Mouse (Mus musculus) midbrain, embryonic 11.5 days (tissue): ENCODE measurements at regions not wholly inside any gene's neighbourhood (a gene's known extent, or its start where the extent isn't known, plus 50 kb on each side); places are given as distances from the start of the nearest gene placed in this dataset.

Experiments
- ATAC-seq: fragments of 200-750 bp; cut with Nextera tagmentation; 2 replicates; pipeline ENCODE4 v1.8.0; 2017; ENCODE audit warnings: moderate TSS enrichment, moderate library complexity; ENCODE audit not compliant: low FRiP score
- DNase-seq: peaks from one replicate; pipeline ENCODE4 v3.0.0; 2015; ENCODE audit warnings: low spot score; ENCODE audit errors: missing footprints
- H3K27ac ChIP-seq: fragments of 300-500 bp; sonication (generic); 2 replicates; pipeline ENCODE4 v1.5.1; 2014; ENCODE audit warnings: low read depth, low read length
- H3K27me3 ChIP-seq: fragments of 300-500 bp; sonication (generic); 2 replicates; pipeline ENCODE4 v1.6.1; 2014; ENCODE audit warnings: mild to moderate bottlenecking, low read length, moderate library complexity, mixed read lengths; ENCODE audit not compliant: control insufficient read depth, insufficient read depth
- H3K36me3 ChIP-seq: fragments of 300-500 bp; sonication (generic); 2 replicates; pipeline ENCODE4 v1.6.1; 2014; ENCODE audit warnings: mild to moderate bottlenecking, low read length, moderate library complexity, mixed read lengths; ENCODE audit not compliant: control insufficient read depth, insufficient read depth
- H3K4me1 ChIP-seq: fragments of 300-500 bp; sonication (generic); 2 replicates; pipeline ENCODE4 v1.6.1; 2014; ENCODE audit warnings: low read length; ENCODE audit not compliant: control insufficient read depth, insufficient read depth
- H3K4me2 ChIP-seq: fragments of 300-500 bp; sonication (generic); 2 replicates; pipeline ENCODE4 v1.6.1; 2014; ENCODE audit warnings: mild to moderate bottlenecking, moderate library complexity
- H3K4me3 ChIP-seq: fragments of 300-500 bp; sonication (generic); 2 replicates; pipeline ENCODE4 v1.5.1; 2014; ENCODE audit warnings: low read depth, low read length
- H3K9ac ChIP-seq: fragments of 300-500 bp; sonication (generic); 2 replicates; pipeline ENCODE4 v1.6.1; 2014; ENCODE audit warnings: low read length
- H3K9me3 ChIP-seq: fragments of 300-500 bp; sonication (generic); 2 replicates; pipeline ENCODE4 v1.6.1; 2016; ENCODE audit warnings: low read length; ENCODE audit not compliant: control insufficient read depth
- WGBS: fragments of 180-500 bp; shearing (Covaris S2); extraction: QIAGEN DNeasy Blood & Tissue Kit; methylation state at CpG from one replicate; pipeline ENCODE4 v1.1.7; 2014; 5-methylcytosine and 5-hydroxymethylcytosine counted together

DNA sequence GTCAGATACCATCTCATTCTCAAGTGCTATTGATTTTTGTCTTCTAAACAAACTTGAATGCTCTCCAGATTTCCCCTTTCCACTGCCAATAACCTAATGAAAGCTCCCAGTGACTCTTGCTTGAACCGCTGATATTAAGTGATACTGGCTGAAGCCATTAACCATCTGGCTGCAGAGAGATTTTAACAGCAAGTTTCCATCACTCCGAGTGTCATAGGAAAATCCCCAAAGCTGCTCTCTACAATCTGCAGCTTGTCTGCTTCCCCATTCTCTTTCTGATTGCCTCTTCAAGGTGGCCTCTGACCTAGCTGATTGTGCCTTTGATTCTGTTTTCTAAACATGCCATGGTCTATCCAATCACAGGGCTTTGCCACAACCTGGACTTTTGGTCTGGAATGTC, 379.4 kb upstream of the Mctp2 start:
- H3K9me3 ChIP-seq = no peaks in the 10 kb centered on the region
- H3K4me3 ChIP-seq = no peak overlapping the region
- no peak overlapping the region for H3K27ac ChIP-seq
- DNase-seq (no peak), ATAC-seq (no peak)
- no peak overlapping the region for H3K4me2 ChIP-seq
- H3K36me3 ChIP-seq = no peaks in the 10 kb centered on the region
- WGBS = 63% methylated on average over 2 of the region's 2 CpGs
- H3K27me3 ChIP-seq = no peaks in the 10 kb centered on the region
- H3K4me1 ChIP-seq = no peaks in the 10 kb centered on the region
- no peak overlapping the region for H3K9ac ChIP-seq

GRCm38 (mm10) chr7:72687356-72687755, 380.9 kb upstream of the Mctp2 start:
- Histone ChIP-seq H3K36me3 (no peaks in the 10 kb centered on the region), H3K27me3 (no peaks in the 10 kb centered on the region), H3K4me1 (no peaks in the 10 kb centered on the region), H3K4me3 (no peak overlapping the region), H3K4me2 (no peak overlapping the region), H3K27ac (no peak overlapping the region), H3K9ac (no peak overlapping the region), H3K9me3 (no peaks in the 10 kb centered on the region)
- 81% methylated on average over 4 of the region's 4 CpGs for WGBS
- DNase-seq = no peak
- ATAC-seq = no peak

DNA sequence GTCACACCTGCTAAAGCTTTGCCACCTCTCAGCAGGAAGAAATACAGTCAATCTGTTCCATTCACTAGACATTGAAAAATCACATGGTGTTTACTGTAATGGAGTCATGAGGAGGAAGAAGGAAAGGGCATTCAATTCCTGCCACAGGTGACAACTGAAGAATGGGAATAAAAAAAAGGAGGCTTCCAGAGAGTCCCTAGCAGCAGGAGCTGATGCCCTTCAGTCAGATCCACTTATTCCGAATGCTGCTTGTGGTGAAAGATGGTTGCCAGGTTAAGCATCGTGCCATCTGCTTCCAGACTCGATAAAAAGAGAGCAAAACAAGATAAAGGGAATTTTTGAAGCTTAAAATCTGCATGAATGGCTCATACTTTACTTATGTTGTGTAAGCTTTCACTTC, 385.0 kb upstream of the Mctp2 start:
- 87% methylated on average over 3 of the region's 3 CpGs for WGBS
- ATAC-seq = no peak
- H3K27me3 ChIP-seq = no peaks in the 10 kb centered on the region
- no peak overlapping the region for H3K9ac ChIP-seq
- no peaks in the 10 kb centered on the region for H3K4me1 ChIP-seq
- H3K4me3 ChIP-seq = no peak overlapping the region
- H3K4me2 ChIP-seq = no peak overlapping the region
- H3K27ac ChIP-seq = no peak overlapping the region
- no peak for DNase-seq
- H3K9me3 ChIP-seq = no peaks in the 10 kb centered on the region
- H3K36me3 ChIP-seq = no peaks in the 10 kb centered on the region

DNA sequence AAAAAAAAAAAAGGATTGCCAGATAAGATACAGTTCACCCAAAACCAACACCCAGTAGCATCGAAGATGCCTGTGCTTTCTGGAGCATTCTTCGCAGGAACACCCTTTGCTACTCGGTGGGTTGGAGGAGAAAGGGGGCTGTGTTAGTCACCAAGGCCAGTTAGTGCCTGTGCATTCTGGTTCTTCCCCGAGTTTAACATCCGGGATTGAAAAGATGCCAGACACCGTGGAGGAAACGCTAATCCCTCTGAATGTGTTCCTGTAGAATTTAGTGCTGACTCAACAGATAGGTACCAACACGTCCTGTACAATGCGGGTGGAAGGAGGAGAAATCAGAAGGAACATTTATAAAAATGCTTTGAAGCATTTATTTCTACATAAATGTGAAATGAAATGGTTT, 385.5 kb upstream of the Mctp2 start:
- 83% methylated on average over 9 of the region's 9 CpGs for WGBS

GRCm38 (mm10) chr7:72696736-72697135, 390.3 kb upstream of the Mctp2 start:
- Histone ChIP-seq H3K4me1 (no peaks in the 10 kb centered on the region), H3K4me3 (no peak overlapping the region), H3K4me2 (no peak overlapping the region), H3K27ac (no peak overlapping the region), H3K9me3 (no peaks in the 10 kb centered on the region), H3K36me3 (no peaks in the 10 kb centered on the region), H3K27me3 (no peaks in the 10 kb centered on the region), H3K9ac (no peak overlapping the region)
- 95% methylated on average over 3 of the region's 3 CpGs for WGBS
- DNase-seq (peak; percentile 76), ATAC-seq (no peak)

More for the DNA sequence above, 385.5 kb upstream of the Mctp2 start:
- no peak overlapping the region for H3K27ac ChIP-seq
- H3K36me3 ChIP-seq = no peaks in the 10 kb centered on the region
- no peak overlapping the region for H3K4me3 ChIP-seq
- ATAC-seq (no peak), DNase-seq (no peak)
- no peaks in the 10 kb centered on the region for H3K9me3 ChIP-seq
- H3K4me2 ChIP-seq = no peak overlapping the region
- H3K4me1 ChIP-seq = no peaks in the 10 kb centered on the region
- H3K27me3 ChIP-seq = no peaks in the 10 kb centered on the region
- no peak overlapping the region for H3K9ac ChIP-seq

DNA sequence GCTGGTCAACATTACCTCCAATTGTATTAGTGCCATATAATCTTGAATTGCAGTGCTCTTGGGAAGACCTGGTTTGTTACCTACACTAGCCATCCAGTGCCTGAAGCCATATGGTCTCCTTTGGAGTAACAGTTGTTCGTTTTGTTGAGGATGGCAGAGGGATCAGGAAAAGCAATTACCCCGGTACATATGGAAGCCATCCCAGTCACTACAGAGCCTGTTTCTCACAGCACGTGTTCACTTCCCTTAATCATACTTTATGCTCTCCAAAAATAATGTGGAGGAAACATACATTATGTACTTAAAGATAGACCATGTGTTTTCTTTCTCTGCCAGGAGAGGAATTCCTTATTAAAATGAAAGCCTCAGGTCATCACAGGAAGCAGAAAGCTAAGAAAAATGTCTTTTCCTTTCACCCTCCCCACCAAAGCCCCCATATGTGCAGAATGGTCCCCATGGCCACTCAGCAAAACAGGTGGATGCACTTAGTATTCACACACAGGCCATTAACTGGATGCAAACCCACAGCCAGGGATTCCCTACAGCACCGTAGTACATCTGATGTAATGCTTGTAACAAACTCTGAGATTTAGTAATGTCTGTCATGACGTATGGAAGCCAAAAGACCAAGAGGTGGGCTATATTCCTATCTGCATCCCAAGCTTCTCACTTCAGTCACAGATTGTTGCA, 397.4 kb upstream of the Mctp2 start:
- Histone ChIP-seq H3K4me3 (no peak overlapping the region), H3K9ac (no peak overlapping the region), H3K27ac (no peak overlapping the region), H3K4me2 (no peak overlapping the region), H3K4me1 (no peaks in the 10 kb centered on the region), H3K36me3 (no peaks in the 10 kb centered on the region), H3K27me3 (no peaks in the 10 kb centered on the region), H3K9me3 (no peaks in the 10 kb centered on the region)
- WGBS = 88% methylated on average over 5 of the region's 5 CpGs
- DNase-seq (no peak), ATAC-seq (no peak)

- H3K9ac ChIP-seq = no peak overlapping the region
These were observed 405.1 kb upstream of the Mctp2 start for GRCm38 (mm10) chr7:72711193-72712131.

GRCm38 (mm10) chr7:72715401-72715800, 409.0 kb upstream of the Mctp2 start:
- Histone ChIP-seq H3K9me3 (no peaks in the 10 kb centered on the region), H3K4me1 (peaks cover 3% of the 10 kb centered on the region; the same call in 1 of the 2 replicates), H3K27ac (no peak overlapping the region), H3K27me3 (no peaks in the 10 kb centered on the region), H3K4me3 (no peak overlapping the region), H3K9ac (no peak overlapping the region), H3K4me2 (no peak overlapping the region), H3K36me3 (no peaks in the 10 kb centered on the region)
- ATAC-seq (no peak), DNase-seq (no peak)
- WGBS = 76% methylated on average over 5 of the region's 5 CpGs

More at GRCm38 (mm10) chr7:72711193-72712131, 405.1 kb upstream of the Mctp2 start:
- Histone ChIP-seq H3K4me2 (no peak overlapping the region), H3K27me3 (no peaks in the 10 kb centered on the region), H3K9me3 (no peaks in the 10 kb centered on the region), H3K36me3 (no peaks in the 10 kb centered on the region), H3K27ac (no peak overlapping the region; the same call in 1 of the 2 replicates), H3K4me1 (peaks cover 3% of the 10 kb centered on the region; the same call in 1 of the 2 replicates), H3K4me3 (no peak overlapping the region)
- 54% methylated on average over 8 of the region's 8 CpGs for WGBS
- ATAC-seq (no peak), DNase-seq (peak; percentile 79)

GRCm38 (mm10) chr7:72716051-72716450, 409.6 kb upstream of the Mctp2 start:
- H3K9ac ChIP-seq = no peak overlapping the region
- 88% methylated on average over 1 of the region's 1 CpGs for WGBS

More at GRCm38 (mm10) chr7:72716051-72716450, 409.6 kb upstream of the Mctp2 start:
- Histone ChIP-seq H3K36me3 (no peaks in the 10 kb centered on the region), H3K27me3 (no peaks in the 10 kb centered on the region), H3K9me3 (no peaks in the 10 kb centered on the region), H3K4me3 (no peak overlapping the region), H3K4me2 (no peak overlapping the region), H3K4me1 (peaks cover 3% of the 10 kb centered on the region; the same call in 1 of the 2 replicates), H3K27ac (no peak overlapping the region)
- no peak for DNase-seq
- no peak for ATAC-seq
